Mouse (Mus musculus): ENCODE measurements at regions not wholly inside any gene's neighbourhood (a gene's known extent, or its start where the extent isn't known, plus 50 kb on each side); places are given as distances from the start of the nearest gene placed in this dataset.
"Not testable (repeated sequence)": the region's sequence is repeated elsewhere in the genome, so short reads cannot be mapped to it uniquely, and the experiment has no call there.

- Histone ChIP-seq H3K9ac (ENCODE audit: low read depth, low read length, severe bottlenecking) (no peak overlapping the region), H3K36me3 (ENCODE audit: control insufficient read depth, insufficient read depth, low read length) (no peaks in the 10 kb centered on the region), H3K27ac (replicated peaks; ENCODE audit: low read depth, low read length) (no peak overlapping the region), H3K4me3 (replicated peaks; ENCODE audit: low read length) (no peak overlapping the region), H3K9me3 (ENCODE audit: control insufficient read depth, low read length) (no peaks in the 10 kb centered on the region), H3K27me3 (ENCODE audit: control insufficient read depth, insufficient read depth, low read length) (no peaks in the 10 kb centered on the region), H3K4me2 (replicated peaks; ENCODE audit: low read depth, low read length, severe bottlenecking) (no peak overlapping the region), H3K4me1 (ENCODE audit: control insufficient read depth, insufficient read depth, low read length) (no peaks in the 10 kb centered on the region)
- no peak for ATAC-seq (ENCODE audit: low FRiP score, low read depth)
- TF ChIP-seq POLR2A (IDR thresholded peaks at IDR 0.05; ENCODE audit: borderline replicate concordance, extremely low read depth, insufficient read depth, insufficient read length), result no peak
- DNase-seq (ENCODE audit: low spot score), result no peak
- WGBS, result 86% methylated on average over 1 of the region's 1 CpGs
These were observed 799.9 kb downstream of the Dad1 start for GRCm38 (mm10) chr14:53454001-53454400.

- DNase-seq (ENCODE audit: low spot score); H3K9ac ChIP-seq (ENCODE audit: low read depth, low read length, severe bottlenecking); H3K4me1 ChIP-seq (ENCODE audit: control insufficient read depth, insufficient read depth, low read length); H3K9me3 ChIP-seq (ENCODE audit: control insufficient read depth, low read length); H3K36me3 ChIP-seq (ENCODE audit: control insufficient read depth, insufficient read depth, low read length); H3K4me2 ChIP-seq (replicated peaks; ENCODE audit: low read depth, low read length, severe bottlenecking); H3K4me3 ChIP-seq (replicated peaks; ENCODE audit: low read length); ATAC-seq (ENCODE audit: low FRiP score, low read depth); H3K27ac ChIP-seq (replicated peaks; ENCODE audit: low read depth, low read length); H3K27me3 ChIP-seq (ENCODE audit: control insufficient read depth, insufficient read depth, low read length): not testable (repeated sequence)
These were observed 814.3 kb downstream of the Dad1 start for GRCm38 (mm10) chr14:53439643-53440042.

GRCm38 (mm10) chr14:53430130-53430529, 823.8 kb downstream of the Dad1 start:
- not testable (repeated sequence) for H3K9me3 ChIP-seq (ENCODE audit: control insufficient read depth, low read length); H3K4me1 ChIP-seq (ENCODE audit: control insufficient read depth, insufficient read depth, low read length); H3K9ac ChIP-seq (ENCODE audit: low read depth, low read length, severe bottlenecking); H3K27me3 ChIP-seq (ENCODE audit: control insufficient read depth, insufficient read depth, low read length); H3K36me3 ChIP-seq (ENCODE audit: control insufficient read depth, insufficient read depth, low read length); H3K27ac ChIP-seq (replicated peaks; ENCODE audit: low read depth, low read length); DNase-seq (ENCODE audit: low spot score); ATAC-seq (ENCODE audit: low FRiP score, low read depth); H3K4me3 ChIP-seq (replicated peaks; ENCODE audit: low read length); H3K4me2 ChIP-seq (replicated peaks; ENCODE audit: low read depth, low read length, severe bottlenecking)
- 82% methylated on average over 2 of the region's 3 CpGs for WGBS

- H3K4me3 ChIP-seq (replicated peaks; ENCODE audit: low read length); H3K9ac ChIP-seq (ENCODE audit: low read depth, low read length, severe bottlenecking); H3K4me1 ChIP-seq (ENCODE audit: control insufficient read depth, insufficient read depth, low read length); H3K36me3 ChIP-seq (ENCODE audit: control insufficient read depth, insufficient read depth, low read length); ATAC-seq (ENCODE audit: low FRiP score, low read depth); H3K4me2 ChIP-seq (replicated peaks; ENCODE audit: low read depth, low read length, severe bottlenecking); H3K9me3 ChIP-seq (ENCODE audit: control insufficient read depth, low read length); H3K27me3 ChIP-seq (ENCODE audit: control insufficient read depth, insufficient read depth, low read length); DNase-seq (ENCODE audit: low spot score); H3K27ac ChIP-seq (replicated peaks; ENCODE audit: low read depth, low read length): not testable (repeated sequence)
- WGBS, result 63% methylated on average over 1 of the region's 1 CpGs
These were observed 825.5 kb downstream of the Dad1 start for GRCm38 (mm10) chr14:53428447-53428846.

GRCm38 (mm10) chr14:53427636-53428035, 826.3 kb downstream of the Dad1 start:
- 87% methylated on average over 10 of the region's 10 CpGs for WGBS
- not testable (repeated sequence) for H3K9me3 ChIP-seq (ENCODE audit: control insufficient read depth, low read length); ATAC-seq (ENCODE audit: low FRiP score, low read depth); H3K9ac ChIP-seq (ENCODE audit: low read depth, low read length, severe bottlenecking); H3K4me1 ChIP-seq (ENCODE audit: control insufficient read depth, insufficient read depth, low read length); H3K4me2 ChIP-seq (replicated peaks; ENCODE audit: low read depth, low read length, severe bottlenecking); H3K4me3 ChIP-seq (replicated peaks; ENCODE audit: low read length); H3K27ac ChIP-seq (replicated peaks; ENCODE audit: low read depth, low read length); DNase-seq (ENCODE audit: low spot score); H3K36me3 ChIP-seq (ENCODE audit: control insufficient read depth, insufficient read depth, low read length); H3K27me3 ChIP-seq (ENCODE audit: control insufficient read depth, insufficient read depth, low read length)

GRCm38 (mm10) chr14:53416955-53417354, 836.9 kb downstream of the Dad1 start:
- H3K9ac ChIP-seq (ENCODE audit: low read depth, low read length, severe bottlenecking); H3K9me3 ChIP-seq (ENCODE audit: control insufficient read depth, low read length); H3K27ac ChIP-seq (replicated peaks; ENCODE audit: low read depth, low read length); H3K4me3 ChIP-seq (replicated peaks; ENCODE audit: low read length); DNase-seq (ENCODE audit: low spot score); H3K4me1 ChIP-seq (ENCODE audit: control insufficient read depth, insufficient read depth, low read length); H3K4me2 ChIP-seq (replicated peaks; ENCODE audit: low read depth, low read length, severe bottlenecking); H3K27me3 ChIP-seq (ENCODE audit: control insufficient read depth, insufficient read depth, low read length); H3K36me3 ChIP-seq (ENCODE audit: control insufficient read depth, insufficient read depth, low read length); ATAC-seq (ENCODE audit: low FRiP score, low read depth): not testable (repeated sequence)
- WGBS, result 60% methylated on average over 1 of the region's 2 CpGs

- WGBS, result 83% methylated on average over 2 of the region's 5 CpGs
- H3K4me3 ChIP-seq (replicated peaks; ENCODE audit: low read length); H3K27me3 ChIP-seq (ENCODE audit: control insufficient read depth, insufficient read depth, low read length); H3K4me2 ChIP-seq (replicated peaks; ENCODE audit: low read depth, low read length, severe bottlenecking); H3K9me3 ChIP-seq (ENCODE audit: control insufficient read depth, low read length); ATAC-seq (ENCODE audit: low FRiP score, low read depth); H3K36me3 ChIP-seq (ENCODE audit: control insufficient read depth, insufficient read depth, low read length); H3K27ac ChIP-seq (replicated peaks; ENCODE audit: low read depth, low read length); H3K4me1 ChIP-seq (ENCODE audit: control insufficient read depth, insufficient read depth, low read length); DNase-seq (ENCODE audit: low spot score); H3K9ac ChIP-seq (ENCODE audit: low read depth, low read length, severe bottlenecking): not testable (repeated sequence)
These were observed 846.2 kb downstream of the Dad1 start for GRCm38 (mm10) chr14:53407500-53408227.

GRCm38 (mm10) chr14:53390307-53390706, 863.6 kb downstream of the Dad1 start:
- not testable (repeated sequence) for ATAC-seq (ENCODE audit: low FRiP score, low read depth); H3K4me2 ChIP-seq (replicated peaks; ENCODE audit: low read depth, low read length, severe bottlenecking); H3K27me3 ChIP-seq (ENCODE audit: control insufficient read depth, insufficient read depth, low read length); H3K36me3 ChIP-seq (ENCODE audit: control insufficient read depth, insufficient read depth, low read length); DNase-seq (ENCODE audit: low spot score); H3K4me3 ChIP-seq (replicated peaks; ENCODE audit: low read length); H3K4me1 ChIP-seq (ENCODE audit: control insufficient read depth, insufficient read depth, low read length); H3K27ac ChIP-seq (replicated peaks; ENCODE audit: low read depth, low read length); H3K9me3 ChIP-seq (ENCODE audit: control insufficient read depth, low read length); H3K9ac ChIP-seq (ENCODE audit: low read depth, low read length, severe bottlenecking)
- no CpG with 5 or more reads among the region's 1 CpGs for WGBS
